Mouse (Mus musculus): ENCODE data around the gene Cnnm1.
"Not testable (repeated sequence)": the region's sequence is repeated elsewhere in the genome, so short reads cannot be mapped to it uniquely, and the experiment has no call there.

The Cnnm1 gene

GRCm38 (mm10) chr19:43465076-43465475 is 24.8 kb downstream of the Cnnm1 start:
- in situ Hi-C loops (cut with MboI, MseI): no loop called here

GRCm38 (mm10) chr19:43465601-43466255 is 25.5 kb downstream of the Cnnm1 start:
- in situ Hi-C loops (cut with MboI, MseI): no loop called here

GRCm38 (mm10) chr19:43467927-43468685 is 27.9 kb downstream of the Cnnm1 start:
- in situ Hi-C loops (cut with MboI, MseI): no loop called here

- in situ Hi-C loops (cut with MboI, MseI): no loop called here
Measured at GRCm38 (mm10) chr19:43469333-43469732, 29.1 kb downstream of the Cnnm1 start.

- in situ Hi-C loops (cut with MboI, MseI): no loop called here
Measured at GRCm38 (mm10) chr19:43472331-43472730, 32.1 kb downstream of the Cnnm1 start.

GRCm38 (mm10) chr19:43472781-43473180 is 32.5 kb downstream of the Cnnm1 start:
- in situ Hi-C loops (cut with MboI, MseI): no loop called here

GRCm38 (mm10) chr19:43475642-43476041 is 35.4 kb downstream of the Cnnm1 start:
- in situ Hi-C loops (cut with MboI, MseI): no loop called here

GRCm38 (mm10) chr19:43476063-43476462 is 35.8 kb downstream of the Cnnm1 start:
- in situ Hi-C loops (cut with MboI, MseI): no loop called here

GRCm38 (mm10) chr19:43477436-43477835 is 37.2 kb downstream of the Cnnm1 start:
- in situ Hi-C loops (cut with MboI, MseI): no loop called here

GRCm38 (mm10) chr19:43478891-43479290 is 38.7 kb downstream of the Cnnm1 start:
- in situ Hi-C loops (cut with MboI, MseI): no loop called here

- in situ Hi-C loops (cut with MboI, MseI): no loop called here
Measured at GRCm38 (mm10) chr19:43479431-43479830, 39.2 kb downstream of the Cnnm1 start.

- in situ Hi-C loops (cut with MboI, MseI): no loop called here
Measured at GRCm38 (mm10) chr19:43480512-43480911, 40.3 kb downstream of the Cnnm1 start.

GRCm38 (mm10) chr19:43487429-43487828 is 47.2 kb downstream of the Cnnm1 start:
- in situ Hi-C loops (cut with MboI, MseI): no loop called here

- in situ Hi-C loops (cut with MboI, MseI): not testable (repeated sequence)
Measured at GRCm38 (mm10) chr19:43493316-43493715, 53.1 kb downstream of the Cnnm1 start.

- in situ Hi-C loops (cut with MboI, MseI): no loop called here
Measured at GRCm38 (mm10) chr19:43493878-43494277, 53.6 kb downstream of the Cnnm1 start.

GRCm38 (mm10) chr19:43494914-43495313 is 54.7 kb downstream of the Cnnm1 start:
- in situ Hi-C loops (cut with MboI, MseI): no loop called here

- in situ Hi-C loops (cut with MboI, MseI): no loop called here
Measured at GRCm38 (mm10) chr19:43495846-43496245, 55.6 kb downstream of the Cnnm1 start.

GRCm38 (mm10) chr19:43497440-43497839 is 57.2 kb downstream of the Cnnm1 start:
- in situ Hi-C loops (cut with MboI, MseI): no loop called here

GRCm38 (mm10) chr19:43498874-43499273 is 58.6 kb downstream of the Cnnm1 start:
- in situ Hi-C loops (cut with MboI, MseI): no loop called here

- in situ Hi-C loops (cut with MboI, MseI): no loop called here
Measured at GRCm38 (mm10) chr19:43502630-43503029, 62.4 kb downstream of the Cnnm1 start.

- in situ Hi-C loops (cut with MboI, MseI): not testable (repeated sequence)
Measured at GRCm38 (mm10) chr19:43503593-43503992, 63.4 kb downstream of the Cnnm1 start.

GRCm38 (mm10) chr19:43505441-43505840 is 65.2 kb downstream of the Cnnm1 start:
- in situ Hi-C loops (cut with MboI, MseI): no loop called here
